Mouse (Mus musculus) spleen, embryonic (tissue): ENCODE measurements around the gene Olfr59.

ENCODE experiments used
- CTCF ChIA-PET: fragments of 350-600 bp; sonication (Branson Sonifier 250); formaldehyde crosslinking; loops from one replicate; lab custom pipeline; 2022; lab: Charles Lee

Gene Olfr59

DNA sequence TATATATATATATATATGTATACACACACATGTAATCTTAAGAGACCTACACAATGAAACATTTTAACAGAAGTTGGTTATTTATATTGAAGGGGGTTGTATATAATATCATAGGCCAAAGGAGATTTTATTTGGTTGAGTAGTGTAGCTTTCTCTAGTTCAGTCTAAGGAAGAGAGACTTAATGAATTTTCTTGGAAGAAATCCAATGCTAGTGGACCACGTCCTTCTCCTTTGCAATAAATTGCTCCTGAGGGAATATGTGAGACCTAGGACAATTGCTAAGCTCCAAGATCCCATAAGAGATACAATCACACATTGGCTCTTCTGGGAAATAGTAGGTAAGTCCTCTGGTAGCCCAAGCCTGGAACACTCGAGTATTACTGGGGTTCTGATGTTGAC, at the start of gene Olfr59:
Gene Olfr59, plus strand, starts transcription at position 301 of the 400 bp plus-strand sequence.
- CTCF ChIA-PET, result no interaction called here

DNA sequence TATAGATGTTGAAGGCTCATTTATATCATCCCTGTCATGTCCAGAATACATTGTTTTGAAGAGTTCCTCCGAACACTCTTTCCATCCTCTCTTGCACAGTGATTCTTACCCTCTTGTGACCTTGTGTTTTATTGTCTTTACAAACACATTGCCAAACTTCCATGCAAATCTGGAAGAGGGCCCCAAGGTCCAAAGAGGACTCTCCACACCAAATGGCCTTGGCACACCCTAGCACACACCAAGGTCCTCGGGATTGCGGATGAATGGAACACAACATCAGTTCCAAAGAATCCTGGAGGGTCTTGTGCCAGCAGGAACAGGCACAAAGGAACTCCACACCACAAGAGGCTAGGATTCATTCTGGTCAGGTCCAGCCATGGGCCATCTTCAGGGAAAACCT, 42.3 kb upstream of the Olfr59 start:
- CTCF ChIA-PET, result no interaction called here

DNA sequence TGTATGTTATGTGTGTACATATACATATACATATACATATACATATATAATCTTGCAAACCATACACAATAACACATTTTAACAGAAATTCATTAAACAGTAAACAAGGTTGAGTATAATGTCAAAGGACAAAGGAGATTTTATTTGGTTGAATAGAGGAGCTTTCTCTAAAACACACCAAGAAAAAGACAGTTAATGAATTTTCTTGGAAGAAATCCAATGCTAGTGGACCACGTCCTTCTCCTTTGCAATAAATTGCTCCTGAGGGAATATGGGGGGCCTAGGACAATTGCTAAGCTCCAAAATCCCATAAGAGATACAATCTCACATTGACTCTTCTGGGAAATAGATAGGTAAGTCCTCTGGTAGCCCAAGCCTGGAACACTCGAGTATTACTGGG, 24.0 kb upstream of the Olfr59 start, which contains the start of gene Olfr406:
Gene Olfr406, plus strand, starts transcription at position 301 of the 400 bp plus-strand sequence.
- CTCF ChIA-PET, result no interaction called here

GRCm38 (mm10) chr11:74287256-74287655, 3.7 kb downstream of the Olfr59 start:
- CTCF ChIA-PET, result no interaction called here

- CTCF ChIA-PET, result no interaction called here
These were observed 42.5 kb downstream of the Olfr59 start for GRCm38 (mm10) chr11:74326044-74326443.

- CTCF ChIA-PET, result no interaction called here
These were observed 45.2 kb downstream of the Olfr59 start for GRCm38 (mm10) chr11:74328781-74329180.

DNA sequence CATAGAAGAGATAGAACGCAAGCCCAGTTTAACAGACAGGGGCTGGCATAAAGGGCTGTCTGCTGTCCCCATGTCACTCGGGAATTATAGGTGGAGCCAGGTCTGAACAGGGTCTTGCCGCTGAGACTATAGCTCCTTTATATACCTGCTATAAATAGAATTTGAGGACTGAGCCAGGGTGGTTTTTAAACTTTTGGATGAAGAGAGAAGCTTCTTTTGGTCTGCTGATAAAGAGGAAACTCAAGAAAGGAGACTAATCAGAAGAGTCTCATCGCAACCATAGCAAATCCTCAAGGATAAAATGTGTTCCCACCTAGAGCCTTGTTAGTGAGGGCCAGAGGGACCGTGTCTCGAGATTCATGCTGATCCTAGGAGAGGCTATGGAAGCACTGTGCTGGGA, 54.4 kb downstream of the Olfr59 start, which contains the start of gene Olfr410:
Gene Olfr410, minus strand, starts transcription at position 101 of the 400 bp plus-strand sequence.
- CTCF ChIA-PET, result no interaction called here
